Mouse (Mus musculus) spleen, adult 18-20 months (tissue): ENCODE measurements at regions not wholly inside any gene's neighbourhood (a gene's known extent, or its start where the extent isn't known, plus 50 kb on each side); places are given as distances from the start of the nearest gene placed in this dataset.

Experiments used
- DNase-seq, 2 experiments: peaks; one replicate each; pipeline ENCODE4 v3.0.0; 2022; ENCODE audit warnings: mixed read lengths in 2 of 2

GRCm38 (mm10) chr3:35104884-35105283, 454.7 kb downstream of the Sox2 start:
- DNase-seq, result no peak

GRCm38 (mm10) chr3:35106097-35106496, 455.9 kb downstream of the Sox2 start:
- no peak for DNase-seq

- DNase-seq, result no peak
Measured at GRCm38 (mm10) chr3:35133477-35133876, 483.3 kb downstream of the Sox2 start.

GRCm38 (mm10) chr3:35141500-35142220, 491.5 kb downstream of the Sox2 start:
- no peak for DNase-seq

GRCm38 (mm10) chr3:35142683-35143082, 492.5 kb downstream of the Sox2 start:
- no peak for DNase-seq

- DNase-seq, result no peak
Measured at GRCm38 (mm10) chr3:35145569-35145968, 495.4 kb downstream of the Sox2 start.

GRCm38 (mm10) chr3:35146681-35147080, 496.5 kb downstream of the Sox2 start:
- no peak for DNase-seq

- DNase-seq, result no peak
Measured at GRCm38 (mm10) chr3:35149251-35149691, 499.1 kb downstream of the Sox2 start.

GRCm38 (mm10) chr3:35152191-35152590, 502.0 kb downstream of the Sox2 start:
- no peak for DNase-seq

GRCm38 (mm10) chr3:35154266-35154665, 504.1 kb downstream of the Sox2 start:
- DNase-seq, result no peak

- no peak for DNase-seq
Measured at GRCm38 (mm10) chr3:35168676-35169075, 518.5 kb downstream of the Sox2 start.

GRCm38 (mm10) chr3:35178759-35179440, 528.7 kb downstream of the Sox2 start:
- no peak for DNase-seq

GRCm38 (mm10) chr3:35208526-35208925, 545.4 kb upstream of the Atp11b start:
- DNase-seq, result no peak

- no peak for DNase-seq
Measured at GRCm38 (mm10) chr3:35219394-35219793, 534.5 kb upstream of the Atp11b start.

- no peak for DNase-seq
Measured at GRCm38 (mm10) chr3:35221183-35221582, 532.7 kb upstream of the Atp11b start.

GRCm38 (mm10) chr3:35222251-35222650, 531.7 kb upstream of the Atp11b start:
- no peak for DNase-seq

- no peak for DNase-seq
Measured at GRCm38 (mm10) chr3:35225051-35225701, 528.7 kb upstream of the Atp11b start.

- no peak for DNase-seq
Measured at GRCm38 (mm10) chr3:35225774-35226365, 528.0 kb upstream of the Atp11b start.

GRCm38 (mm10) chr3:35231158-35231928, 522.6 kb upstream of the Atp11b start:
- DNase-seq, result no peak

- DNase-seq, result no peak
Measured at GRCm38 (mm10) chr3:35232487-35232886, 521.4 kb upstream of the Atp11b start.

GRCm38 (mm10) chr3:35235066-35235465, 518.8 kb upstream of the Atp11b start:
- DNase-seq, result no peak

GRCm38 (mm10) chr3:35235772-35236171, 518.1 kb upstream of the Atp11b start:
- no peak for DNase-seq

- DNase-seq, result no peak
Measured at GRCm38 (mm10) chr3:35237342-35237741, 516.6 kb upstream of the Atp11b start.
